Mouse (Mus musculus) kidney, embryonic 15.5 days (tissue): Measurements from ENCODE around the gene Rgs6. TPM values are rescaled to one million over a fixed set of nuclear protein-coding genes. Genes with fewer than 3 reads are reported as not detected.

Source experiments
- ATAC-seq: fragments of 200-750 bp; cut with Nextera tagmentation; replicated peaks from 2 replicates; pipeline ENCODE4 v1.8.0; 2017; ENCODE audit warnings: moderate TSS enrichment; ENCODE audit not compliant: low FRiP score
- H3K27ac ChIP-seq: fragments of 300-500 bp; sonication (generic); 2 replicates; pipeline ENCODE4 v1.5.1; 2015; ENCODE audit warnings: mild to moderate bottlenecking, inconsistent platforms
- H3K27me3 ChIP-seq: fragments of 300-500 bp; sonication (generic); 2 replicates; pipeline ENCODE4 v1.6.1; 2015; ENCODE audit warnings: inconsistent platforms
- H3K36me3 ChIP-seq: fragments of 300-500 bp; sonication (generic); 2 replicates; pipeline ENCODE4 v1.6.1; 2015; ENCODE audit warnings: inconsistent platforms
- H3K4me1 ChIP-seq: fragments of 300-500 bp; sonication (generic); 2 replicates; pipeline ENCODE4 v1.6.1; 2015; ENCODE audit warnings: inconsistent platforms
- H3K4me2 ChIP-seq: fragments of 300-500 bp; sonication (generic); 2 replicates; pipeline ENCODE4 v1.6.1; 2015; ENCODE audit warnings: moderate library complexity, mild to moderate bottlenecking, inconsistent platforms
- H3K4me3 ChIP-seq: fragments of 300-500 bp; sonication (generic); replicated peaks from 2 replicates; pipeline ENCODE4 v1.5.1; 2015; ENCODE audit warnings: mild to moderate bottlenecking, inconsistent platforms
- H3K9ac ChIP-seq: fragments of 300-500 bp; sonication (generic); 2 replicates; pipeline ENCODE4 v1.6.1; 2015; ENCODE audit warnings: mild to moderate bottlenecking, inconsistent platforms
- H3K9me3 ChIP-seq: fragments of 300-500 bp; sonication (generic); replicated peaks from 2 replicates; pipeline ENCODE4 v1.6.1; 2016; ENCODE audit warnings: inconsistent platforms
- WGBS: fragments of 180-500 bp; shearing (Covaris S2); methylation state at CpG from one replicate; pipeline ENCODE4 v1.1.7; 2015; ENCODE audit warnings: mixed read lengths; 5-methylcytosine and 5-hydroxymethylcytosine counted together
- polyA plus RNA-seq: library from polyadenylated mRNA; unstranded; fragments of >200 nt; fragmentation: Nextera tagmentation; extraction: Ambion mirVana; gene quantifications from 2 replicates; pipeline ENCODE4 v1.2.1, GENCODE M21; 2015

Gene Rgs6
- polyA plus RNA-seq, 1 experiment from 2014 or later: 1.8 TPM

- no peak for ATAC-seq
- H3K9me3 ChIP-seq: no peaks in the 10 kb centered on the region
- H3K4me3 ChIP-seq: no peak overlapping the region
- H3K4me2 ChIP-seq: no peak overlapping the region
- no peak overlapping the region for H3K9ac ChIP-seq
- no peaks in the 10 kb centered on the region for H3K27me3 ChIP-seq
- no peak overlapping the region for H3K27ac ChIP-seq
- no peaks in the 10 kb centered on the region for H3K36me3 ChIP-seq
- WGBS: 86% methylated on average over 6 of the region's 6 CpGs
- H3K4me1 ChIP-seq: no peaks in the 10 kb centered on the region
Measured at GRCm38 (mm10) chr12:82819991-82820390, 231.9 kb downstream of the Rgs6 start.

- Histone ChIP-seq H3K9ac (no peak overlapping the region), H3K27ac (no peak overlapping the region), H3K9me3 (no peaks in the 10 kb centered on the region), H3K27me3 (no peaks in the 10 kb centered on the region), H3K4me1 (no peaks in the 10 kb centered on the region), H3K36me3 (no peaks in the 10 kb centered on the region), H3K4me2 (no peak overlapping the region), H3K4me3 (no peak overlapping the region)
- no peak for ATAC-seq
- 80% methylated on average over 3 of the region's 3 CpGs for WGBS
Measured at GRCm38 (mm10) chr12:82822821-82823620, 234.9 kb downstream of the Rgs6 start.

GRCm38 (mm10) chr12:82830333-82830732, 242.2 kb downstream of the Rgs6 start:
- 85% methylated on average over 8 of the region's 8 CpGs for WGBS
- H3K27ac ChIP-seq: no peak overlapping the region
- H3K9me3 ChIP-seq: no peaks in the 10 kb centered on the region
- H3K4me1 ChIP-seq: no peaks in the 10 kb centered on the region
- no peak for ATAC-seq
- no peak overlapping the region for H3K9ac ChIP-seq
- no peaks in the 10 kb centered on the region for H3K27me3 ChIP-seq
- H3K4me3 ChIP-seq: no peak overlapping the region
- no peaks in the 10 kb centered on the region for H3K36me3 ChIP-seq
- no peak overlapping the region for H3K4me2 ChIP-seq

- H3K4me3 ChIP-seq: no peak overlapping the region
- no peak overlapping the region for H3K4me2 ChIP-seq
- 87% methylated on average over 1 of the region's 1 CpGs for WGBS
- no peak overlapping the region for H3K9ac ChIP-seq
- H3K27ac ChIP-seq: no peak overlapping the region
- no peak for ATAC-seq
- no peaks in the 10 kb centered on the region for H3K4me1 ChIP-seq
- no peaks in the 10 kb centered on the region for H3K27me3 ChIP-seq
- H3K9me3 ChIP-seq: no peaks in the 10 kb centered on the region
- H3K36me3 ChIP-seq: no peaks in the 10 kb centered on the region
Measured at GRCm38 (mm10) chr12:82838544-82838943, 250.5 kb downstream of the Rgs6 start.

- Histone ChIP-seq H3K4me3 (no peak overlapping the region), H3K4me1 (no peaks in the 10 kb centered on the region), H3K27me3 (no peaks in the 10 kb centered on the region), H3K27ac (no peak overlapping the region), H3K4me2 (no peak overlapping the region), H3K36me3 (no peaks in the 10 kb centered on the region), H3K9me3 (no peaks in the 10 kb centered on the region), H3K9ac (no peak overlapping the region)
- 52% methylated on average over 6 of the region's 6 CpGs for WGBS
- no peak for ATAC-seq
Measured at GRCm38 (mm10) chr12:82841566-82841965, 253.5 kb downstream of the Rgs6 start.

GRCm38 (mm10) chr12:82848304-82848872, 260.3 kb downstream of the Rgs6 start:
- H3K27ac ChIP-seq: no peak overlapping the region
- WGBS: 81% methylated on average over 3 of the region's 3 CpGs
- no peaks in the 10 kb centered on the region for H3K4me1 ChIP-seq
- H3K36me3 ChIP-seq: no peaks in the 10 kb centered on the region
- no peak overlapping the region for H3K9ac ChIP-seq
- ATAC-seq: no peak
- H3K4me3 ChIP-seq: no peak overlapping the region
- no peaks in the 10 kb centered on the region for H3K27me3 ChIP-seq
- no peaks in the 10 kb centered on the region for H3K9me3 ChIP-seq
- H3K4me2 ChIP-seq: no peak overlapping the region

GRCm38 (mm10) chr12:82854902-82855301, 266.8 kb downstream of the Rgs6 start:
- Histone ChIP-seq H3K9ac (no peak overlapping the region), H3K4me1 (no peaks in the 10 kb centered on the region), H3K36me3 (no peaks in the 10 kb centered on the region), H3K9me3 (no peaks in the 10 kb centered on the region), H3K27ac (no peak overlapping the region), H3K4me3 (no peak overlapping the region), H3K4me2 (no peak overlapping the region), H3K27me3 (no peaks in the 10 kb centered on the region)
- no peak for ATAC-seq
- 93% methylated on average over 5 of the region's 5 CpGs for WGBS

- no peak overlapping the region for H3K9ac ChIP-seq
- H3K36me3 ChIP-seq: no peaks in the 10 kb centered on the region
- no peak overlapping the region for H3K27ac ChIP-seq
- 61% methylated on average over 4 of the region's 4 CpGs for WGBS
- H3K4me2 ChIP-seq: no peak overlapping the region
- H3K27me3 ChIP-seq: no peaks in the 10 kb centered on the region
- H3K9me3 ChIP-seq: no peaks in the 10 kb centered on the region
- H3K4me1 ChIP-seq: no peaks in the 10 kb centered on the region
- no peak for ATAC-seq
- H3K4me3 ChIP-seq: no peak overlapping the region
Measured at GRCm38 (mm10) chr12:82855333-82856107, 267.4 kb downstream of the Rgs6 start.

- WGBS: 68% methylated on average over 2 of the region's 2 CpGs
Measured at GRCm38 (mm10) chr12:82865686-82866085, 277.6 kb downstream of the Rgs6 start.

GRCm38 (mm10) chr12:82880711-82881110, 292.6 kb downstream of the Rgs6 start:
- ATAC-seq: no peak
- H3K9me3 ChIP-seq: no peaks in the 10 kb centered on the region
- no peaks in the 10 kb centered on the region for H3K27me3 ChIP-seq
- no peak overlapping the region for H3K4me2 ChIP-seq
- no peak overlapping the region for H3K4me3 ChIP-seq
- no peaks in the 10 kb centered on the region for H3K36me3 ChIP-seq
- H3K27ac ChIP-seq: no peak overlapping the region
- WGBS: 55% methylated on average over 5 of the region's 5 CpGs
- H3K4me1 ChIP-seq: no peaks in the 10 kb centered on the region
- no peak overlapping the region for H3K9ac ChIP-seq

More at GRCm38 (mm10) chr12:82865686-82866085, 277.6 kb downstream of the Rgs6 start:
- ATAC-seq: no peak
- H3K9ac ChIP-seq: no peak overlapping the region
- no peaks in the 10 kb centered on the region for H3K9me3 ChIP-seq
- no peaks in the 10 kb centered on the region for H3K36me3 ChIP-seq
- no peaks in the 10 kb centered on the region for H3K4me1 ChIP-seq
- H3K4me2 ChIP-seq: no peak overlapping the region
- H3K27me3 ChIP-seq: no peaks in the 10 kb centered on the region
- no peak overlapping the region for H3K4me3 ChIP-seq
- H3K27ac ChIP-seq: no peak overlapping the region

- Histone ChIP-seq H3K4me2 (no peak overlapping the region), H3K27me3 (no peaks in the 10 kb centered on the region), H3K9me3 (no peaks in the 10 kb centered on the region), H3K9ac (no peak overlapping the region), H3K27ac (no peak overlapping the region), H3K4me1 (no peaks in the 10 kb centered on the region), H3K36me3 (no peaks in the 10 kb centered on the region), H3K4me3 (no peak overlapping the region)
- 86% methylated on average over 1 of the region's 1 CpGs for WGBS
- no peak for ATAC-seq
Measured at GRCm38 (mm10) chr12:82883079-82883478, 295.0 kb downstream of the Rgs6 start.
